Mouse (Mus musculus) heart, adult 11 months (tissue): ENCODE results near the gene Ap1m2.

ENCODE experiments used
- DNase-seq: peaks from one replicate; pipeline ENCODE4 v3.0.0; 2022

Gene Ap1m2

GRCm38 (mm10) chr9:21312134-21312533 lies at the start of gene Ap1m2:
Ap1m2 (minus strand) TSS chr9:21312337.
- DNase-seq = peak; percentile 88

- DNase-seq = peak; percentile 92
Observed at GRCm38 (mm10) chr9:21356981-21357718, 45.0 kb upstream of the Ap1m2 start.

- DNase-seq = no peak
Observed at GRCm38 (mm10) chr9:21354796-21355195, 42.7 kb upstream of the Ap1m2 start.

- DNase-seq = no peak
Observed at GRCm38 (mm10) chr9:21353373-21353686, 41.2 kb upstream of the Ap1m2 start.

- peak; percentile 98 for DNase-seq
Observed at GRCm38 (mm10) chr9:21352463-21353372, 40.6 kb upstream of the Ap1m2 start.

GRCm38 (mm10) chr9:21351702-21352377 lies 39.7 kb upstream of the Ap1m2 start:
- DNase-seq = no peak

GRCm38 (mm10) chr9:21351178-21351577 lies 39.0 kb upstream of the Ap1m2 start:
- no peak for DNase-seq

- no peak for DNase-seq
Observed at GRCm38 (mm10) chr9:21348152-21348551, 36.0 kb upstream of the Ap1m2 start.

- DNase-seq = peak; percentile 95
Observed at GRCm38 (mm10) chr9:21346627-21347365, 34.7 kb upstream of the Ap1m2 start.

GRCm38 (mm10) chr9:21340411-21340810 lies 28.3 kb upstream of the Ap1m2 start:
- no peak for DNase-seq

GRCm38 (mm10) chr9:21337652-21338051 lies 25.5 kb upstream of the Ap1m2 start:
- peak; percentile 96 for DNase-seq

- no peak for DNase-seq
Observed at GRCm38 (mm10) chr9:21336491-21336890, 24.4 kb upstream of the Ap1m2 start.

- peak; percentile 98 for DNase-seq
Observed at GRCm38 (mm10) chr9:21335391-21335790, 23.3 kb upstream of the Ap1m2 start.

GRCm38 (mm10) chr9:21334747-21335146 lies 22.6 kb upstream of the Ap1m2 start:
- DNase-seq = no peak

GRCm38 (mm10) chr9:21333523-21333922 lies 21.4 kb upstream of the Ap1m2 start:
- no peak for DNase-seq

GRCm38 (mm10) chr9:21332161-21333061 lies 20.3 kb upstream of the Ap1m2 start:
- no peak for DNase-seq

- peak; percentile 64 for DNase-seq
Observed at GRCm38 (mm10) chr9:21331365-21332140, 19.4 kb upstream of the Ap1m2 start.

GRCm38 (mm10) chr9:21329699-21330289 lies 17.7 kb upstream of the Ap1m2 start:
- peak; percentile 93 for DNase-seq

GRCm38 (mm10) chr9:21329041-21329440 lies 16.9 kb upstream of the Ap1m2 start:
- peak; percentile 97 for DNase-seq

- DNase-seq = no peak
Observed at GRCm38 (mm10) chr9:21328041-21328440, 15.9 kb upstream of the Ap1m2 start.
